Mouse (Mus musculus): ENCODE measurements around the gene Inpp5d. TPM values are rescaled to one million over a fixed set of nuclear protein-coding genes. Genes with fewer than 3 reads are reported as not detected.
A peak's percentile ranks its signal among the peaks of the same experiment; 100 is the strongest.

Inpp5d gene
- polyA plus RNA-seq, 1 experiment, result 18.2 TPM

DNA sequence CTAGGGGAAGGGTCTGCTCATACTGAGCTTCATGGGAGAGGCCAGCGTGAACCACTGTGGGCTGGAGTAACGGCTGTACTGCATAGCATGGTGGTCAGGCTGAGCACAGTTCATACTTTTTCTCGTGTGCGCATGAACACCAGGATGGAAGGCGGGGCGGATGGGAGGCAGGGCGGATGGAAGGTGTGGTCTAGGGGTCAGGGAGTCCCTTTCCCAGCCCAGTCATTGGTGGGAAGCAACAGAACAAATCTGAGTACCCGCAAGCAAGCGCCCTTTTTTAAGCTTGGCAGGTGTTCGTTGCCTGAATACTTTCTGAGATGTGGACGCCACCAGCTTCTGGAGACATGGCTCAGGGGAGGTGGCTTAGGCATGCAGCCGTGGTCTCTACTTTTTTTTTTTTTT is 16.6 kb downstream of the Inpp5d start:
- TF ChIP-seq POLR2A (IDR thresholded peaks at IDR 0.05; ENCODE audit: extremely low read depth, insufficient read depth, low read length) (no peak), CTCF (IDR thresholded peaks at IDR 0.05; ENCODE audit: extremely low read depth, insufficient read depth, low read length) (no peak)
- H3K4me3 ChIP-seq (ENCODE audit: insufficient read depth, low read length), result no peak overlapping the region
- no peaks in the 10 kb centered on the region for H3K4me1 ChIP-seq (ENCODE audit: control insufficient read depth, insufficient read depth, low read length)
- no peak overlapping the region for H3K27ac ChIP-seq (ENCODE audit: insufficient read depth, low read length)

DNA sequence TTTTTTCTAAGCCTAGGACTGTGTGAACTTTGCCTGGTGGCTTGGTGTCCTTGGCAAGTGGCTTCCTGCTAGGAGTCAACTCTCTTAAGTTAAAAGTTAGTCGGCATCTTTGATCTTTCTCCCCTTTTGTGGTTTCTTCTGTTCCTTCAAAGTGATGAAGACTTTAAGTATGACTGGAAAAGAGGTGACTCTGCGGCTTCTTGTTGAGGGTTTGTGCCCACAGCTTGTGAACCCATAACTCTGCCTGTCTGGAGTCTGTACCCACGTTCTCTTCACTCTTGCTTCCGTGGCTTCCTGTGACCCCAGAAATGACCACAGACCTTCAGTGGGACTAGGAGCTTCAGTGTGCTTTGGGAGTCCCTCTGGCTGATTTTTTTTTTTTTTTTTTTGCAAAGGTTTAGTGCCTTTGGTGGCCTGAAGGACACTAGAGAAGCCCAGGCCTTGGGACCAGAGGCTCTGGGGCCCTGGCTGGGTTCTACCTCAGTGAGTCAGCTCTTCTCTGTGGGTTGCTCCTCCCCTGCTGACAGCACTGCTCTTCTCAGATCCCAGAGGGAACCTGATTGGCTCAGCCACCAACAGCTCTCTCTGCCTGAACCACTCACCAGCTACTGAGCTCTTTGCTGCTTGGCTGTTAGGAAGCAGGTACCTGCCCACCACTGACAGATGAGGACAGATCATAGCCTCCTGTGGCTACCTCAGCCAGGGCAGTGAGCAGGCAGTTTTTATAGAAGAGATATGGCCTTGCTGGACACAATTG is 17.2 kb downstream of the Inpp5d start:
- TF ChIP-seq CTCF (IDR thresholded peaks at IDR 0.05; ENCODE audit: extremely low read depth, insufficient read depth, low read length) (no peak), POLR2A (IDR thresholded peaks at IDR 0.05; ENCODE audit: extremely low read depth, insufficient read depth, low read length) (no peak)
- H3K27ac ChIP-seq (ENCODE audit: insufficient read depth, low read length), result no peak overlapping the region
- no peaks in the 10 kb centered on the region for H3K4me1 ChIP-seq (ENCODE audit: control insufficient read depth, insufficient read depth, low read length)
- H3K4me3 ChIP-seq (ENCODE audit: insufficient read depth, low read length), result no peak overlapping the region

DNA sequence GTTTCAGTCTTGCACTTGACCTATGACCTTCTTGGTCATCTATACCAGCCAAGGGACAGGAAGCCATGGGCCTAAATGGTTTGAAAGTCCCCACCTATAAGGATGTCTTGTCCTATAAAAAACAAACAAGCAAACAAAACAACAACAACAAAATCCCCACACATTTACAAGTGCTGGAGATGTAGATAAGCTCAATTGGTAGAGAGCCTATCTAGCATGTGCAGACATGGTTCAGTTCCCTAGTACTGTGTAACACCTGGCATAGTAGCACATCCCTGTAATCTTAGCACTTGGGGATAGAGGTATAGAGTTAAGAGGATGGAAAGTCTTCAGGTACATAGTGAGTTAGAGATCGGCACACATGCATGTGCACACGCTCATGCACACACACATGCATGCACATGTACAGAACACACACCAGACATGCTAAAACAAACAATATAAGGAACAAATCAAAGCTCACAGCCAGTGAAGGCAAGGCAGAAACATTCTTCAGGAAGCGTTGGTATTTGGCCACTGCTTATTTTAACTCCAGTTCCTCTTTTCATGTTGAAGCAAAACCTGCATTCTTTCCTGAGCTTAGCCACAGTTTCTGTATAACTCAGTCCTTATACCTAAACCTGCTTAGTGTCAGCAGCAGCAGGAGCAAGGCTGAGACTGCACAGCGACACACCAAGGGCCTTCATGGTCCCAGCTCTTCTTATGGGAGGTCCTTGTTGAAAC is 17.9 kb downstream of the Inpp5d start:
- no peaks in the 10 kb centered on the region for H3K4me1 ChIP-seq (ENCODE audit: control insufficient read depth, insufficient read depth, low read length)
- no peak overlapping the region for H3K27ac ChIP-seq (ENCODE audit: insufficient read depth, low read length)
- no peak overlapping the region for H3K4me3 ChIP-seq (ENCODE audit: insufficient read depth, low read length)
- TF ChIP-seq CTCF (IDR thresholded peaks at IDR 0.05; ENCODE audit: extremely low read depth, insufficient read depth, low read length) (no peak), POLR2A (IDR thresholded peaks at IDR 0.05; ENCODE audit: extremely low read depth, insufficient read depth, low read length) (no peak)

DNA sequence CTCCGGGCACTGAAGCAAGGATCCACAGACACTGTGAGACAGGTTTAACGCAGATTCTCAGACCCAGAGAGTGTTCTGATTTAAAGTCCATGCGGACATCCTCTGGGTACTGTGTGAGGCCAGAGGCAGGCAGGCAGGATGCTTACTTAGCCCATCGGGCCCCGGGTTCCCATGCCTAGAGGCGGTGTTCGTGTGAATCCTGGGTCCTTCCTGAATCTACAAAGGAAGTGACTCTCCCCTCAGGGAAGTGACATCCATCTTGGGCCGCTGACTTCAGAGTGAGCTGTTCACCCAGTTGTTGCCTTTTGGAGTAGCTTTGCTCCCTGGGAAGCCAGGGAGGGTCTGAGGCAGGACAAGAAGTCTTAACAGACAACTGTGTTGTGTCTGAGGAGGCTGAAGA is 19.6 kb downstream of the Inpp5d start:
- TF ChIP-seq CTCF (IDR thresholded peaks at IDR 0.05; ENCODE audit: extremely low read depth, insufficient read depth, low read length) (no peak), POLR2A (IDR thresholded peaks at IDR 0.05; ENCODE audit: extremely low read depth, insufficient read depth, low read length) (no peak)

DNA sequence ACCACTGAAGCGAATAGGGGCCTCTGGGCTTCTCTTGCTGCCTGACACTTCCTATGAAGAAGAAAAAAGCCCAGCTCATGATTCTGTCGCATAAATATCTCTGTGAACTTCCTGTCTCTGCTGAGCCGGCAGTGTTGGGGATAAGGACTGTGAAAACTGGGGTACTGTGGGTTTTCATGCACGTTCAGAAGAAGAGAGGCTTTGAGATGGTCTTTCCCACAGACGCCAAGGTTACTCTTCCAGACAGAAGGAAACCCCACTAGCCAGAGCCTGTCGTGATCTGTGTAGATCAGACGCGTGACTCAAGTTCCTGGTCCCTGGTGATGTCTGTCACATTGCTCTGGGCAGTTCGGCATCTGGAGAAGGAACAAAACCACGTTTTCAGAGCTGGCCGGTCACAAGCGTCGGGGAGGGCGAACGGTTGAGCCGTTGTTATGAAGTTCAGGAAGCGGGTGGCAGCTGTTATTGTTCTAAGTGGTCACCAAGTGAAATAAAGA is 20.1 kb downstream of the Inpp5d start:
- TF ChIP-seq POLR2A (IDR thresholded peaks at IDR 0.05; ENCODE audit: extremely low read depth, insufficient read depth, low read length), result no peak
- TF ChIP-seq CTCF (IDR thresholded peaks at IDR 0.05; ENCODE audit: extremely low read depth, insufficient read depth, low read length), result no peak
- Histone ChIP-seq H3K4me3 (ENCODE audit: insufficient read depth, low read length) (no peak overlapping the region), H3K27ac (ENCODE audit: insufficient read depth, low read length) (peak overlapping the region; percentile 86; the same call in 1 of the 2 replicates), H3K4me1 (ENCODE audit: control insufficient read depth, insufficient read depth, low read length) (no peaks in the 10 kb centered on the region)

More for the DNA sequence above, 19.6 kb downstream of the Inpp5d start:
- Histone ChIP-seq H3K27ac (ENCODE audit: insufficient read depth, low read length) (peak overlapping the region; percentile 86; the same call in 1 of the 2 replicates), H3K4me1 (ENCODE audit: control insufficient read depth, insufficient read depth, low read length) (no peaks in the 10 kb centered on the region), H3K4me3 (ENCODE audit: insufficient read depth, low read length) (no peak overlapping the region)

DNA sequence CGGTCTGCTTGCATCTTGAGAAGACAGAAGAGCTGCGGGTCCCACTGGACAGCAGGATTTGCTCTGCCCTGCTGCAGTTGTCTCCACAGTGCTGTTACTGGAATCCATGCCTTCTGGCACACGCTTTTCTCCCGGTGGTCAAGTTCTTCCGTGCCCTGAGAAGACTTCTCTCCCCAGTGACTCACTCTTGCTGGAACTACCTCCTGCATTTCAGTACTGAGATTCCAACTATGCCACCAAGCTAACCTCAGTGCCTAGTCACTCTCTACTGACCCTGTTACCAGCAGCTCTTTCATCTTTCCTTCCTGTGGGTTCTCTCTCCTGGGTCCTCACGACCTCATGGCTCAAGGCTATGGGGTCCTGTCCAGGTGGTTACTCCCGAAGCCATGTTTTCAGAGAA is 22.9 kb downstream of the Inpp5d start:
- TF ChIP-seq POLR2A (IDR thresholded peaks at IDR 0.05; ENCODE audit: extremely low read depth, insufficient read depth, low read length), result no peak
- TF ChIP-seq CTCF (IDR thresholded peaks at IDR 0.05; ENCODE audit: extremely low read depth, insufficient read depth, low read length), result no peak
- no peak overlapping the region for H3K4me3 ChIP-seq (ENCODE audit: insufficient read depth, low read length)

DNA sequence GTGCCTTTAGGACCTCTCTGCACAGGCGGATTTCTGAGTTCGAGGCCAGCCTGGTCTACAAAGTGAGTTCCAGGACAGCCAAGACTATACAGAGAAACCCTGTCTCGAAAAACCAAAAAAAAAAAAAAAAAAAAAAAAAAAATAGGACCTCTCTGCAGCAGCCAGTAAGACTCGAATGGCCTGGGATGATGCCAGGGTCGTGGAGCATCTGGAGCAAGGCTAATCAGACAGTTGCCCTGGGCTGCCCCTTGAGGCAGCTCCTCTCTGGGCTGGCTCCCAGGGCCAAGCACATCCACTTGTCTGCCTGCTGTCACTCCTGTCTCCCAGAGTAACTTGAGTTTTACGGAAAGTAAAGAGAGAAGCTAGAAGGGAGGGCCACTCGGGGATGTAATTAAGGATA is 24.9 kb downstream of the Inpp5d start:
- H3K4me1 ChIP-seq (ENCODE audit: control insufficient read depth, insufficient read depth, low read length), result no peaks in the 10 kb centered on the region
- TF ChIP-seq POLR2A (IDR thresholded peaks at IDR 0.05; ENCODE audit: extremely low read depth, insufficient read depth, low read length), result no peak
- no peak for TF ChIP-seq CTCF (IDR thresholded peaks at IDR 0.05; ENCODE audit: extremely low read depth, insufficient read depth, low read length)
- H3K4me3 ChIP-seq (ENCODE audit: insufficient read depth, low read length), result no peak overlapping the region
- H3K27ac ChIP-seq (ENCODE audit: insufficient read depth, low read length), result no peak overlapping the region

More for the DNA sequence above, 22.9 kb downstream of the Inpp5d start:
- H3K27ac ChIP-seq (ENCODE audit: insufficient read depth, low read length), result no peak overlapping the region
- no peaks in the 10 kb centered on the region for H3K4me1 ChIP-seq (ENCODE audit: control insufficient read depth, insufficient read depth, low read length)

DNA sequence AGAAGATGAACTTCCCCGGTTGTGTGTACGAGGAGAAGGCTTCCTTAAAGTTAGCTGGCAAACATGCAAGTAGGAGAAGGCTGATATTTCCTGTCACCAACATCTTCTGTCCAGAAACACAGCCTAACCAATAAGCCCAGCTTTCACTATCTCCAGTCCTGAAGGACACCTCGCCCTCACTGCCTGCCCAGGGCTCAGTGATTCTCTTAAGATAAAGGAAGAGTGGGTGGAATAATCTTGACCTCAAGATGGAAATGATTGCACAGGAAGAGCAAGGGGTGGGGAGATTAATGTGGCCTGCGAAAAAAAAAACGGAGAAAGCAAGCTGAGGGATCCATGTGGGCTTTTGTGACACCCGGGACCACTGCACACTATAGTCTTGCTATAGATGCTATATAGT is 25.6 kb downstream of the Inpp5d start:
- TF ChIP-seq CTCF (IDR thresholded peaks at IDR 0.05; ENCODE audit: extremely low read depth, insufficient read depth, low read length) (no peak), POLR2A (IDR thresholded peaks at IDR 0.05; ENCODE audit: extremely low read depth, insufficient read depth, low read length) (no peak)
- Histone ChIP-seq H3K4me1 (ENCODE audit: control insufficient read depth, insufficient read depth, low read length) (no peaks in the 10 kb centered on the region), H3K27ac (ENCODE audit: insufficient read depth, low read length) (no peak overlapping the region), H3K4me3 (ENCODE audit: insufficient read depth, low read length) (no peak overlapping the region)

DNA sequence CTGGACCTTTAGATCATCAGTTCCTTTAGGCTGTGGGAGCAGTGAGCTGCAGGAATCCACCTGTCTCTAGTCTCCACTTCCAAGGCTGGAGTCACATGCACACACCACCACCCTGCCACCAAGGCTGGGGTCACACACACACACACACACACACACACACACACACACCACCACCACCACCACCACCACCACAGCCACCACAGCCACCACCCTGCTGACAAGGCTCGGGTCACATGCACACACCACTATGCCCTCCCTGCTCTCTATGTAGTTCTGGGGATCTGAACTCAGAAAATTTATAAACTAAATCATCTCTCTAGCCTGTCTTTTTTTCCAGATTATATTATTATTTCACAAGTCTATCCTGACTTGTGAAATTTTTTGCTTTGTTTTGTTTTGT is 27.7 kb downstream of the Inpp5d start:
- no peak for TF ChIP-seq CTCF (IDR thresholded peaks at IDR 0.05; ENCODE audit: extremely low read depth, insufficient read depth, low read length)
- TF ChIP-seq POLR2A (IDR thresholded peaks at IDR 0.05; ENCODE audit: extremely low read depth, insufficient read depth, low read length), result no peak
- Histone ChIP-seq H3K4me1 (ENCODE audit: control insufficient read depth, insufficient read depth, low read length) (no peaks in the 10 kb centered on the region), H3K4me3 (ENCODE audit: insufficient read depth, low read length) (no peak overlapping the region), H3K27ac (ENCODE audit: insufficient read depth, low read length) (no peak overlapping the region)
